Mouse (Mus musculus) T-helper 1 cell (primary cell): ENCODE data around the gene Kat5.

ENCODE experiments used
- in situ Hi-C: fragments of 300-600 bp; cut with MboI, MseI; formaldehyde crosslinking; loops from one replicate; pipeline ENCODE4 v1.15.1; 2025; ENCODE audit warnings: high pct_unique_total_duplicates

Gene Kat5

DNA sequence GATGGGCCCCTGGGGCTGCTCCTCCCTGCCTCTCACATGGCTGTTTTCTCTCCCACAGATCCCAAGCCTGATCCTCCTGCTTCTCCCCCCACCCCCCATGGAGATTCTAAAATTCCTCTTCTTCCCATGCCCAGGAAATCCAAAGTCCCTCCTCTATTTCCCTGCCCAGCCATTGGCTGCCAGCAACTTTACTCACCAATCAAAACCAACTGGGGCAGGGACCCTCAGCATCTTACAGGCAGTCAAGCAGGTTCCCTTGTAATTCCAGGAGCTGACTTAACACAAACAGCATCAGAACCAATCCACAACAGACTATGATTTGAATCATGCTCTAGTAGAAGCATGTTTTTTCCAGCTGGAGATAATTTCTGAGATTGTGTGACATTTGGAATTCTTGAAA is 19.9 kb upstream of the Kat5 start:
- in situ Hi-C loops: loop anchor here (10.0 kb wide), 1 partner anchor 695 kb away; no protein-coding TSS in a partner anchor

DNA sequence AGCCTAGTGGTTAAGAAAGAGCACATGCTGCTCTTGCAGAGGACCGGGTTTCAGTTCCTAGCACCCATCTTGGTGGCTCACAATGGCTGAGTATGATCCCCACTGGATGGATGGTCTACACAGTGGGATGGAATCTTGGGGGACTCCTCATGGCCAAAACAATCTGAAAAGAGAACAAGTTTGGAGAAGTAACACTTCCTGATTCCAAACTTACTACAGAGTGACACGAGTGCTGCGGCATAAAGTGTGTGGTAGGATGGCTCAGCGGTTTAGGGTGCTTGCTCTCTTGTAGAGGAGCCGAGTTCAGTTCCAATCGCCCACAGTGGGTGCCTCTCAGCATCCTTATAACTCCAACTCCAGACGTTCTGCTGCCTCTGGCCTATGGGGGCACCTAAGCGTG is 15.3 kb upstream of the Kat5 start:
- in situ Hi-C loops: loop anchor here (10.0 kb wide), 1 partner anchor 691 kb away; no protein-coding TSS in a partner anchor

DNA sequence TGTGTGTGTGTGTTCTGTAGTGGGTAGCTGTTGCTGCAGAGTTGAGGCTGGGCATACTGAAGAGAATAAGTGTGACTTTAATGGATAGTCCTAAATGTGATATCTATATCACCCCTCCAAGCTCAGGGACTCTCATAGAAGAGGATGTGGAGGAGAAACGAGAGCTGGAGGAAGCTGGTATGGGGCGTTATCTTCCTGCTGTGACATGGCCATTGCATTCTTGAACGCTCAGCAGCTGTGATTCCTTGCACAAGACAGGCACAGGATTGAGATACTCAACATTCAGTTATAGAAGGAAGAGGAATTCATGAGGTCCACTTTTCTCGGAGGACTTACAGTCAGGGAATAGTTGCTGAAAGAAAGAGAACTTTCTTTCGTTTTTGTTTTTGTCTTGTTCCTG is 11.8 kb upstream of the Kat5 start:
- in situ Hi-C loops: loop anchor here (10.0 kb wide), 1 partner anchor 687 kb away; no protein-coding TSS in a partner anchor

DNA sequence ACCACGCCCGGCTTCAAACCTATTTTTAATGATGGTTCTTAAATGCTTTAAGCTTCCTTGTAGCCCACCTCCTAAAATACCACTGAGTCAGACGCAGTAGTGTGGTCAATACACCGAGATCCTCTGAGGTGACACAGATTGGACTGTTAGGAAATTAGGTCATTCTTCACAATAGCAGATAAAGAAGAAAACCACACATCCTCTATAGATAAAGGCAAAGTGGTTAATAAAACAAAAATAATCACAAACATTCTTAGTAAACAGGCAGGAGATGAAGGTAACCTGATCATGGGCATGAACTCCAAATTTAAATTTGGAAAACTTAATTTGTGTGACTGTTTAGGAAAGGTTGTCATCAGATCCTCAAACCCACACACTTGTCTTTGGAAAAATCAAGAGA is 10.0 kb upstream of the Kat5 start:
- in situ Hi-C loops: loop anchor here (10.0 kb wide), 1 partner anchor 685 kb away; no protein-coding TSS in a partner anchor

DNA sequence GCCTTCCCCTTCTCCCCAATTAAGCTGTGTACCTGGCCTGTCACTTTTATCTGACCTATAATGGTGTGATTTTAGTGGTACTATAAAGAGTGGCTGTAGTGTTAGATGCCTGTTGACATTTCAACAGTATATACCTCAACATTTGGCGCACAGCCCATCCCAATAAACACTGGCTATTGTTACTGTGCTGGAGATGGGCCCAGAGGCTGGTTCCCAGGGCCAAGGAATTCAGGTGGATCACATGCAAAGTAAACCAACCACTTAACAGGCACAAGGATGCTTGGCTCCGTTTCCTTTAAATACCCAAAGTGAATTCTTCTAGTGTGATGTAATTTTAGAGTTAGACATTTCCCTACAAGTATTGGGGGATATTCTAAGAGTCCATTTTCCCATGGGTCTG is 4.9 kb upstream of the Kat5 start:
- in situ Hi-C loops: no loop called here

DNA sequence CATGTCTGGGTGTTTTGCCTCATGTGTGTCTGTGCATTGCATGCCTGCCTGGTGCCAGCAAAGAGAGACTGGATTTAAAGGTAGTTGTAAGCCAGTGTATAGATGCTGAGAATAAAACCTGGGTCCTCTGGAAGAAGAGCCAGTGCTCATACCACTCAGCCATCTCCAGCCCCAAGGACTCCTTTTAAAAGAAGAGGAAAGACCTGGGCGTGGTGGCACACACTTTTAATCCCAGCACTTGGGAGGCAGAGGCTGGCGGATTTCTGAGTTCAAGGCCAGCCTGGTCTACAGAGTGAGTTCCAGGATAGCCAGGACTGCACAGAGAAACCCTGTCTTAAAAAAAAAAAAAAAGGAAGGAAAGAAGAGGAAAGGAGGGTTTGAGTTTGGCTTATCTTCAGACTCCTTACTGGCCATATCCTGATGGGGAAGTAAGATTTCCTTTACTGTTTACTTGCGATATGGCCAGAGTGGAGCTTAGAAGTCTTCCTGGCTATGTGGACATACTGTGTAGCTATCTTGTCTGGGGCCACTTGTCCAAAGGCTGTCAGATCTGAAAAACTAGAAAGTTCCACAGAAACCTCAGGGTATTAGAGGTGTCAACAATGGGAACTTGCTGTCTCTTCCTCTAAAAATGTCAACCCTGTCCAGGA is 2.9 kb upstream of the Kat5 start:
- in situ Hi-C loops: no loop called here

DNA sequence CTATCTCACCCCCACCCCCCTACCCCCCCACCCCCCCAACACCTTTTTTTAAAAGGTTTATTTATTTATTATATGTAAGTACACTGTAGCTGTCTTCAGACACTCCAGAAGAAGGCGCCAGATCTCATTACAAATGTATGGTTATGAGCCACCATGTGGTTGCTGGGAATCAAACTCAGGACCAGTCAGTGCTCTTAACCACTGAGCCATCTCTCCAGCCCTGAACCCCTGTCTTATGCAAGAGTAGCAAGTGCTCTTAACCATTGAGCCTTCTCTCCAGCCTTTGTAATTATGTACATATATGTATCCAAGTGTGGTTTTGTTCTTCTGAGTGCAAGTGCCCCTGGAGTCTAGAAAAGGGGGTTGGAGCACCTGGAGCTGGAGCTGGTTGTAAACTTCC is 1.9 kb upstream of the Kat5 start:
- in situ Hi-C loops: no loop called here

DNA sequence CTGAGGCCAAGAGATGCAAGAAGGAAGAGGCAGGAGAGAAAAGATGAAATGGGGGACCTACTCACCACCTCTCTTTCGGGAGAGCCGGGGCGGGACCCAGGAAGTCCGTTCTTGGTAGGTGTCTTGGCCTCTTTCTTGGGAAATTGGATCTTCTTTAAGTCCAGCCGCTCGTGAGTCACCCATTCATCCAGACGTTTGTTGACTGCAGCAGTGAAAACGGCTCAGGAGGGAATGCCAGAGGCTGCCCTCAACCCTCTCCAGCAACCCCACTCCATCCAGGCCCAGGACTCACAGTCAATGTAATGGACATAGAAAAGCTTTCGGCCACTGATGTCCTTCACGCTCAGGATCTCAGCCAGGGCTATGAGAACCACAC is 878 bp downstream of the Kat5 start:
- in situ Hi-C loops: no loop called here

DNA sequence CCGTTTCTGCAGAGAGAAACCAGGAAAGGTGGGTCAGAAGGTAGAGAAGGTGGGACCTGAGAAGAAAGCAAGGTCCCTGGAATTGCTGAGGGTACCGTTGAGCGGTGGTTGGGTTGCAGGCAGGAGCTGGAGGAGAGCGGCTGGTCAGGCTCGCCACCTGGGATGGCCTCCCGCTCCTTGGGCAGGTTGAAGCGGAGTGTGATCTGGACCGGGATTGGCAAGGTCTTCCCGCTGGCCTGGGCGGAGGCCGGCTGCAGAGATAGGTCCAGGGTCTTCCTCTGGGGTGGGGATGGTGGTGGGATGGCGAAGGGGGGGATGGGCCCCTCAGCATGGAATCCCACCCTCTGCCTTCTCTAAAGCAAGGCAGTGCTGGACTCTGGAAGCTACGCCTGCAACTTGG is 1.3 kb downstream of the Kat5 start:
- in situ Hi-C loops: no loop called here

DNA sequence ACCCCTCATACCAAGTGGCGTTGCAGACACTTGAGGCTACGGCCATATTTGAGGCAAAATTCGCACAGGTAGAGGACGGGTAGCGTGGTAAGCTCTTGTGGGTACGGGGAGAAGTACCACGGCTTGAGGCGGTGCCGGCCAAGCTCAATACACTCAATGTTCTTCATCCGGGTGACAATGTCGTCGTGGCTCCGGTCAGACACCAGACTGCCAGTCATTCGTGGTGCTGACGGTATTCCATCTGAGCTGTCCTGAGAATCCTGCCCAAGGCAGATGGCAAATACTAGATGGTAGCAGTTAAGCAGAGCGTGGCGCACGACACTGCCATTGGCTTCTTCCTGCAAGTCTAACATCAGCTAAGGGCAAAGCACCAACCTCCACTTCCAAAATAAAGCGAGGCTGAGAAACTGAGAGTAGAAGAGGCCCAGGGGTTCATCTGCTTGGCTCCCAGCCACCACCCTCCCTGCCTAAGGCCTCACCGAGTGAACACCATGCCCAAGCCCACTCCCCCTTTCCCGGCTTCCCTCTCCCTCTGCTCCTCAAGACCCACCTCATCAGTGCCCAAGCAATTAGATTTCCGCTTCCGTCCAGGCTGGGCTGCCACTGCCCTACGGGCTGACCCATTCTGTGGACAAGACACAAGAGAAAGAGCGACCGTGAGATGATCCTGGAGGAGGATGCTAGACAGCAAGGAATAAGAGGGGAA is 2.2 kb downstream of the Kat5 start:
- in situ Hi-C loops: no loop called here

DNA sequence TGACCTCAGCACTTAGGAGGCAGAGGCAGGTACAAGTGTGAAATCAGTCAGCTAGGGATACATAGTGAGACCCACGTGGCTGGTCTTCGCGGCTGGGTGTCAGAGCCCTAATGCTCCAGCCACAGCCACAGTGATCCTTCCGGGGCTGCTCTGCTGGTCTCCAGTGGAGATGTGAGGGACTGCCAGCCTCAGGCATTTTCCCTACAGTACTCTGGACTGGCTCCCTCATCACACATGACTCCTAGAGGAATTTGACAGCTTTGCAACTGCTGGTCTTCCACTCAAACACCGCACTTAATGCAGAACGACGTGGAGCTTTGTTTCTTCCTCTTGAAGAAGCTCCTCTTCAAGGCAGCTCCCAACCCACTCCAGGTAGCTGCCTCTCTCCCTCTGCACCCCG is 3.8 kb downstream of the Kat5 start:
- in situ Hi-C loops: no loop called here

DNA sequence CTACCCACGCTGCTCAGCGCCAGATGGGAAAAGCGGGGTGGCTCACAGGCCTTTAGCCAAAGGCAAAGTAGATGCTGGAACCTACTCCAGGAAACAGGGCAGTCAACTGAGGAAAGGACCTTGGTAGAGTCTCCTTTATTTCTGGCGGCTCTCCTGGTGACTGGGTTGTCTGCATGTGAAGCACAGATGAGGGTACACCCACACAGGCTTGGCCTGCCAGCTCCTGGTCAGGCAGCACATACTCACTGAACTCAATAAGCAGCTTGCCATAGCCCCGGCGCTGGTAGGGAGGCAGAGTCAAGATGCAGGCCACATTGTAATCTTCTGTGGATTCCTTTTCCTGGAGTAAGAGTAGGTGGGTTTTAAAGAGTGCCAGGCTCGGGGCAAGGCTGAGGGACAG is 4.9 kb downstream of the Kat5 start:
- in situ Hi-C loops: no loop called here

DNA sequence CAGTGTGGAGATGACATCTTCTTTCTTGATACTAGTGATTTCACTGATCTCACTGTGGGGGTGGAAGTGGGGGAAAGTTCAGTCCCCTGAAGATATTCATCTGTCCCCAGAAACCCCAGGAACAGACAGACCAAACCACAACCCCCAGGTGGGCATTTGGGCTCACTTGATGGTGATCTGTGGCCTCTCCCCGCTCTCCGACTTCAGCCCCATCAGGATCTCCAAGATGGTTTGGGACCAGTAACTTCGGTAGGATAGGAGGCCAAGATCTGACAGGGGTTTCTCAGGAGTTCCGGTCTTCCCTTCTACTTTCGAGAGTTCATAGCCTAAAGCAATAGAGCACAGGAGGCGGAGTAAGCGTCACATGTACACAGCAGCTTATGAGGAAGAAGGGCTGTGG is 6.4 kb downstream of the Kat5 start:
- in situ Hi-C loops: loop anchor here (5.0 kb wide), 1 partner anchor 66 kb away; no protein-coding TSS in a partner anchor

DNA sequence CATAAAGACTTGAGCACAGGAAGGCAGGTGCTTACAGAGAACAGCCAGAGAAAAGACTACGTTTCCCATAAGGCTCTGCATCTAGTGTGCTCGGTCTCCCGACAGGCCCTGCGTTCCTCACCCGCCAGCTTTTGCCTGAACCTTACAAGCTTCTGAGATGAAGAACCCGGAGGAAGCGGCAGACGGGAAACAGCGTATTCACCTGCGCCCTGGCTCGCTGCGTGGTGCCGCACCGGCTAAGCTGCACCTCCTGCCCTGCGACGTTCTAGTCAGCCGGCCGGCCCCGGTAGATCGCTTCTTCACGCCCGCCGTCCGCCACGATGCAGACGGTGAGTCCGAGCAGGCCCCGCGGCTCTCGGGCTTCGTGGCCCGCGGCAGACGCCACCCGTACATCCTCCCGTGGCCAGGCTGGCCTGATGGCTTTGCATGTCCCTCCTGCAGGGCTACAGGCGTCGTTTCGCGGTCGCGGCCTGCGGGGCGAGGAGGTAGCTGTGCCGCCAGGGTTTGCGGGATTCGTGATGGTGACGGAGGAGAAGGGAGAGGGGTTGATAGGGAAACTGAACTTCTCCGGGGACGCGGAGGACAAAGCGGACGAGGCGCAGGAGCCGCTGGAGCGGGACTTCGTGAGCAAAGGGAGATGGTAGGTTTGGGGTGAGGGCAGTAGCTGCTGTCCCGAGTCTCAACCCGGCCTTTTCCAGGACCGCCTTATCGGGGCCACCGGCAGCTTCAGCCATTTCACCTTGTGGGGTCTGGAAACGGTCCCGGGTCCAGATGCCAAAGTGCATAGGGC is 8.1 kb downstream of the Kat5 start, which contains the start of gene Rnaseh2c:
Rnaseh2c (plus strand) TSS at position 122 of the 790 bp plus-strand sequence.
- in situ Hi-C loops: loop anchor here (5.0 kb wide), 1 partner anchor 65 kb away; no protein-coding TSS in a partner anchor

DNA sequence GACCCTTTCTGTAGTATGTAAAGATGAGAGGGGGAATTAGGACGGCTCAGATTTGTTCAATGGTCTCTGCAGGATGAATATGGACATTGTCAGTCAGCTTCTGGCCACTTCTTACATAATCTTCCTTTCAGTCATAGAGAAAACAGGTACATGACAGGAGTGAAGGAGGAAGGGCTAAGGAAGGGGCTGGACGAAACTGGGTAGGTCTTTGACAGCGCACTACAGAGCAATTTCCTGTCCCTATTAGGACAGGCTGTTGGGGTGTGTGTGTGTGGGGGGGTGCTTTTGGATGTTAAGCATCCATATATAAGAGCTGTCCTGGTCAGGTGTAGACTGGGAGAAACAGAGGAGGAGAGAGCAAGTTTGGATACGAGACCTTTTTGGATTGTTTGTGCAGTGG is 10.8 kb downstream of the Kat5 start:
- in situ Hi-C loops: no loop called here

DNA sequence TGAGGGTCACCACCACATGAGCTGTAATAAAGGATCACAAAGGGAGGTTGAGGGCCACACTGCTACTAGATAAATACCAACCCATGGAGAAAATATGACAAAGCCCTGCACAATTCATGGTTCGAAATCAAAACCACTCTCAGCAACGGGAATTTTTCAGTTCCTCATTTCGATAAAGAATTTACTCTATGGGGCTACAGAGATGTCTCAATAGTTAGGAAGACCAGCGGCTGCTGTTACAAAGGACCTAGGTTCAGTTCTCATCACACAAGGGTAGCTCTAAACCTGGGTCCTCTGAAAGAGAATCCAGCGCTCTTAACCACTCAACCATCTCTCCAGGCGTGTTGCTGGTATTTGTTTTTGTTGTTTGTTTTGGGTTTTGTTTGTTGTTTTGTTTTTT is 18.1 kb downstream of the Kat5 start:
- in situ Hi-C loops: loop anchor here (5.0 kb wide), 1 partner anchor 70 kb away; the partner anchor contains the start of gene Sipa1

DNA sequence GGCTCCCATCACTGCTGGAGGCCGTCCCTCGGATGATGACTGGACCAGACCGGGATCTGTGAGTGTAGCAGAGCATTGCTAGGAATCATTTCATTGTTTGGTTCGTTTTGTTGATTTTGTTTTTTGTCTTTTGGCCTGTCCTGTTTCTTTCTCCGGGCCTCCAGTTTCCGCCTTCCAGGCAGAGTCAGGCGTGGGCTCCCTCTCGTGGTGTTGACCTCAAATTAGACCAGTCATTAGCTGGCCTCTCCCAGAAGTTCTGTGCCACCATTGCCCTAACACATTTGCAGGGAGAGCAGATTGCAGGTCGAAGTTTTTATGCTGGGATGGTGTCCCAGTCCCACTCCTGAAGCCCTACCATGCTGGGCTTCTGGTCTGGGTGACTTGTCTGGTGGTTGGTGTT is 20.9 kb downstream of the Kat5 start:
- in situ Hi-C loops: no loop called here

DNA sequence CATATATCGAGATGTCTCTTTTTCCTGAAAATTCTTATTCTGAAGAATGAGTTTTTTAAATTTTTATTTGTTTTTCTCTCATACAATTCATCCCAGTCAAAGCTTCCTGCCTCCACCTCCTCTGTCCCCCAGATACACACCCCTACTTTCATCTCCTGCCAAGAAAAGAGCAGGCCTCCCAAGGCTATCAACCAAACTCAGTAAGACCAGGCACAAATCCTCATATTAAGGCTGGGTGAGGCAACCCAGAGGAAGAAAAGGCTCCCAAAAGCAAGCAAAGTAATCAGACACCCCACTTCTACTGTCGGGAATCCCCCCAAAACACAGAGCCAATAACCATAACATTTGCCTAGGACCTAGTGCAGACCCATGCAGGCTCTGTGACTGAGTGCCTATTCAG is 28.0 kb downstream of the Kat5 start:
- in situ Hi-C loops: no loop called here

DNA sequence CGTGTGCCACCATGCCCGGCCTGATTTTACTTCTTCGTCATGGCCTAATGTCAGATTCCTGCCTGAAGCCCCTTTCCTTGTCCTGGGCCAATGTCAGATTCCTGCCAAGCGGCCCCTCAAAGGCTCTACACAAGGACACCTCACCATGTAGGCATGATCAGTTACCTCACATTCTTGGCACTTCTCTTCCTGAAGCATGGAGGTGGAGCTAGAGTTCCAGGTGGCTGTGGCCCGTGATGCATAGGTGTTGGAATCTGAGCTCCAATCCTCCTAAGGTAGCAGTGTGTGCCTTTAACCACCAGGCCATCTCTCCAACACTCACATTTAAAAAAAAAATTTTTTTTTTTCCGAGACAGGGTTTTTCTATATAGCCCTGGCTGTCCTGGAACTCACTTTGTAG is 29.3 kb downstream of the Kat5 start:
- in situ Hi-C loops: no loop called here

DNA sequence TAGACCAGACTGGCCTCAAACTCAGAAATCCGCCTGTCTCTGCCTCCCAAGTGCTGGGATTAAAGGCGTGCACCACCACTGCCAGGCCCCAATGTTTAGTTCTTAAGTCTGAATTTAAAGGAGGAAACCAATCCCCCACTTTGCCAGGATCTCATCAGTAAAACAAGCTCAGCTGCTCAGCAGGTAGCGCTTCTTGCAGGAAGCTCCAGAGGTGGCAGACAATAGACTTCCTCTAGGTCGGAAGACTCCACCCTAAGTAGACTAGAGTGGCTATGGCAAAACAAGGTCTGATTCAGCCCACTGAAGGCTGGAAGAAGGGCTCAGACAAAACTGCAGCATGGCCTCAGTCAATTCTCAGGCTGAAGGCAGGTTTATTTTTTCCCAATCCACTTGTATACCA is 30.1 kb downstream of the Kat5 start:
- in situ Hi-C loops: no loop called here

DNA sequence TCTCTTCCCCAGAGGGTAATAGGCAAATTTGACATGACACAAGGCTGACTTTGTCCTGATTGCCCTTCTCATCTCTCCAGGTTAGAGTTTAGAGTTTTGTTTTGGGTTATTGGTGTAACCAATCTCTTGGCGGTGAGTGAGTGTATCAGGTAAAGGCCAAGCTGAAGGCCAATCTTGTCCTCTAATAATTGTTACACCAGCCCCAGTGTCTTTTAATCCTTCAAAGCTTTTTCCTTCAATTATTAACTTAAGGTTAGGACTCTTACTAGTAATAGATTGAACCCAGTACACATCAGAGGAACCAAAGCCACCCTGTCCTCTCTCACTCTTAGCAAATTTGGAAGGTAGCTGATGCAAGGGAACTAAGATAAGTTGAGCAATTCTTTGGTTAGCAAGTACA is 34.7 kb downstream of the Kat5 start:
- in situ Hi-C loops: no loop called here
